Mouse (Mus musculus): Measurements from ENCODE around the gene Cyp2a5.
"Not testable (repeated sequence)": the region's sequence is repeated elsewhere in the genome, so short reads cannot be mapped to it uniquely, and the experiment has no call there.

The Cyp2a5 gene

GRCm38 (mm10) chr7:26835059-26835458 is at the start of gene Cyp2a5:
Gene Cyp2a5, plus strand, starts transcription at chr7:26835305.
- not testable (repeated sequence) for DNase-seq

- not testable (repeated sequence) for DNase-seq
Observed at GRCm38 (mm10) chr7:26786013-26786412, 49.1 kb upstream of the Cyp2a5 start.

GRCm38 (mm10) chr7:26789984-26790383 is 45.1 kb upstream of the Cyp2a5 start:
- DNase-seq = no peak

DNA sequence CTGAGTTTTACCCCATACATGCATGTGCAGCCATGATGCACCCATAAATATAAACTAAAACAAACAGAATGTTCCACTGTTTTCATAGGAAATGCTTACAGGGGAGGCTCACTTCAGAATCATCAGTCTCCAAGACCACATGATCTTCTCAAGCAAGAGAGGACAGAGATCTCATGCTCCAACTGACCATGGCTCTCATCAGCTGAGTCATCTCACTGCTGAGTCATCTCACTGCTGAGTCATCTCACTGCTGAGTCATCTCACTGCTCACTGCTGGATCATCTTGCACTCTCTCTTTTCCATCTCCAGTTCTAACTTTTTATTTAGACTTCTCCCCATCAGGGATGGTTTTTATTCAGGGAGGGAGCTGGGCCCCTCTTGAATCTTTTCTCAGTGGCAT is 35.0 kb upstream of the Cyp2a5 start:
- no peak for DNase-seq

- DNase-seq = no peak
Observed at GRCm38 (mm10) chr7:26800996-26801395, 34.1 kb upstream of the Cyp2a5 start.

DNA sequence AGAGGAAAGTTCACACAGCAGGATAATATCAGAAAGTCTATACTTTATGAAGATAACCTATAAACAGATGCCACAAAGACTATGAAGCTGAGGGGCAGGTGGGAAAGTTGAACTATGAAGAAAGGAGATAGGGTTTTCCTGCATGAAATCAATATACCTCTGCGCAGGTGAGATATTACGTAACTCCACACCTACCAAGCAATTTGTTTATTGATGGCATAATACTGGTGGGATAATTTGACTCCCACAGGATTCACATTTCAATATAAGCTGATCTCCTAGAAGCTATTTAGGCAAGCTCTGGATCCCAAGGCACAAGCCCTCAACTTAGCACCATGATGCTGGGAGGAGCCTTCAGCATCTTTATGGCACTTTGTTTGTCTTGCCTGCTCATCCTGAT is 26.5 kb upstream of the Cyp2a5 start, which contains the start of gene Cyp2g1:
Cyp2g1 (plus strand) TSS at position 301 of the 400 bp plus-strand sequence.
- no peak for DNase-seq

DNA sequence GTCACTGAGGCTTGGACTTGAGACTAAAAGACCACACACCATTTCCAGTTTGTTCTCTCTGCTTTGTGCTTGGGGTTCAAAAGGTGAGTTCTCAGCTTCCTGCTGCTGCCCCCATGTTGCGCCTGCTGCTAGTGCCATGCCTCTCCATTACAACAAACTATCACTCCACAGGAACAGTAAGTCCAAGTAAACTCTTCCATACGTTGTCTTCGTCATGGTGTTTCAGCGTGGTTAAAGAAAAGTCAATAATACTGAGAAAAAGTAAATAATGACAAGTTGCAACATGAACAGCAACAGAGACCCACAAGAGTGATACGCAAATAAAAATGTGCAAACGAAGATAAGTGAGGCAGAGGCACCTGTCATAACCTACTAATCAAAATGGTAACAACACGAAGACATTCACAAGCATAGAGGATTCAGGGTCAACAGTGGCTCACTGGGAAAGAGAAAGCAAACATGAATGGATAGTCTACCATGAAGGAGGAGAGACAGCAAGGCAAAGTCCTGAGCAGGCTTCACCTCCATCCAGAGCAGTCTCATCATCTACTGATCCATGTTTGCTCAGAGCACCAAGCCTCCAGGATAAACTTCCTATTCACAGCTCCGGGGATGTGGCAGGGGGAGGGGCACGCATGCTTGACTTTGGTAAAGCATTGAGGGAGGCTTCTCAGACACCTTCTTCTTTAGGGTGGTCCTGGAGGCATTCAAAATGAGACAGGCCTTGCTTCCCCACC is 3.4 kb upstream of the Cyp2a5 start:
- not testable (repeated sequence) for DNase-seq

DNA sequence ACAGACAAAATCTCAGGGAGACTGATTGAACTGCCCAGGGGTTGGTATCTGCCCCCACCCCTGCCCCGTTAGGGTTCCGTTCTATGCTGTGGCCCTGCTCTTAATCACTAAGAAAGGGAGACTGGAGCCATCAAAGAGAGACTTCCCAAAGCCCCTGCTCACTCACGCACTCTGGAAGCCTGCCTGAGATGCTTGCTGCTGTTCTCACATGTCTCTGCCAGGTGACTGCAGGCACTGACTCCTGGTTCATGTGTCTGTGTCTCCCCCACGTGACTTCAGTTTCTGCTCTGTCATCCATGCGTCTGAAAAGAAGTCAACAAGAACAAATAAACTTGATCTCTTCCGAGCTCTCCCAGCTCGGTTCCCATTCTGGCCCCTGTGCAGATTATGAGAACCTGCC is 2.4 kb upstream of the Cyp2a5 start:
- not testable (repeated sequence) for DNase-seq

DNA sequence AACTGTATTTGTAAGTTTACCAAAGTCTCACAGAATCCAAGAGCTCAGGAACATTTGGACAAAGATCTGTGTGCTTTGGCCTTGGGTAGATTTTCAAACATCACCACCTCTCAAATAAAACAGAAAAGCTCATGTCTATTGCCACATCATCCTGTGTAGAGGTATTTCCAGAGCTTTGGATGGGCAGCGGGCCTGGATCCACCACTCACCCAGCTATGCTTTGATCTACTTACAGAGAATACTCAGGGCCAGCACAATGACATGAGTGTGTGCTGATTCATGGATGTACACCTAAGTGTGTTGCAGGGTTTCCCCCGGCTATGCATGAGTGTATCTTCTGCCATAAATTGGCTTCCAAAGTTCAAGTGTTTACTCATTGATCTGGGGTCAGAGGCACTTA is 8.3 kb downstream of the Cyp2a5 start:
- not testable (repeated sequence) for DNase-seq

GRCm38 (mm10) chr7:26850063-26850462 is 15.0 kb downstream of the Cyp2a5 start:
- DNase-seq = not testable (repeated sequence)

DNA sequence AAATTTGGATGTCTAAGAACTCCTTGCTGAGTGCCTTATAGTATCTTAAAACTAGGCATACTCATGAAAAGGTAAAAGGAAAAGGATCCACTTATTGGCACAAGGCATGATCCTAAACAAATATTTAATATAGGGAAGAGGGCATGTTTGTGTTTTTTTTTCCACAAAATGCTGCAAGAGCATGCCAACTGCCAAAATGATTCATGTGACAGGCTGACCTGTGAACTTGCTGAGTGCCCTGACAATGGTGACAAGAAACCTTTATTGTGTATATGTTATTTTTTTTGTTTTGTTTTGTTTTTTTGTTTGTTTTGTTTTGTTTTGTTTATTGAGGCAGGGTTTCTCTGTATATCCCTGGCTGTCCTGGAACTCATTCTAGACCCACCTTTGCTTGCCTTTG is 43.5 kb downstream of the Cyp2a5 start:
- DNase-seq = not testable (repeated sequence)

- not testable (repeated sequence) for DNase-seq
Observed at GRCm38 (mm10) chr7:26880600-26880999, 45.5 kb downstream of the Cyp2a5 start.
